Mouse (Mus musculus) lung, postnatal 4 days (tissue): ENCODE data around the gene Coq10b.
"Not testable (repeated sequence)": the region's sequence is repeated elsewhere in the genome, so short reads cannot be mapped to it uniquely, and the experiment has no call there.

Experiments
- DNase-seq, 2 experiments: peaks; one replicate each; pipeline ENCODE4 v3.0.0; 2021

The Coq10b gene

DNA sequence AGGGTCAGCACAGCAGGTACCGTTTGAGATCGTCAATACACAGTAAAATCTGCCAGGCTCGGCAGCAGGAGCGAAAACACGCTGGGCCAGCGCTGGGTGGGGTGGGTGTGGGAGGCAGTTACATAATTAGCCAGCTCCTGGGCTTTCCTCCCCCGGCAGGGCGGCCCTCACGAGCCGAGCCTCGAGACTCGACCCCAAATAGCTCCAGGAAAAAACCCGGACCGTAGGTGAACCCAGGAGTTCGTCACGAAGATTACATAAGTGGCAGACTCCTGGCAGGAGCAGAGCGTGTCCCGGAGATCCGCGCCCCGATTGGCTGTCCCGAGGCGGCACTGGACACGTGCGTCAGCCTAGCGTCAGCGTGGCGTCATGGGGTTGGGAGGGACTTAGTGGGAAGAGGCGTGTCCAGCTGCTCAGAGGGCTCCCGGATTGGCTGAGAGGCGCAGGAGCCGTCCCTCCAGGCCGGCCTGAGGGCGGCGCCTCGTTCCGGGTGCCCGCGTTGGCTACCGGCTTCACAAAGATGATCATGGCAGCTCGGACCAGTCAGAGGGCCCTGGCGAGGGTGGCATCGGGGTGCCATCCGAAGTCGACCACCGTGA, at the start of gene Coq10b:
TSS of gene Coq10b (plus strand) at position 416 of the 599 bp plus-strand sequence.
- DNase-seq: peak; percentile 99

DNA sequence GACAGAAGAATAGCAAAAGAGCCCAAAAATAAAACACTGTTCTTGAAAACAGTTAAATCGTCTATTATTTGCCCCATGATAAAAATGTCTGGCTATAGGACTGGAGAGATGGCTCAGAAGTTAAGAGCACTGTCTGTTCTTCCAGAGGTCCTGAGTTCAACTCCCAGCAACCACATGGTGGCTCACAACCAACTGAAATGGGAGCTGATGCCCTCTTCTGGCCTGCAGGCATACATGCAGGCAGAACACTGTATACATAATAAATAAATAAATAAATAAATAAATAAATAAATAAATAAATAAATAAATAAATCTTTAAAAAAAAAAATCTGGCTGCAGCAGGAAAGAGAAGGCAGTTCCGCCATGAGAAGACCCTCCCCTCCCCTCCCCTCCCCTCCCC, 44.3 kb upstream of the Coq10b start:
- DNase-seq: not testable (repeated sequence)

DNA sequence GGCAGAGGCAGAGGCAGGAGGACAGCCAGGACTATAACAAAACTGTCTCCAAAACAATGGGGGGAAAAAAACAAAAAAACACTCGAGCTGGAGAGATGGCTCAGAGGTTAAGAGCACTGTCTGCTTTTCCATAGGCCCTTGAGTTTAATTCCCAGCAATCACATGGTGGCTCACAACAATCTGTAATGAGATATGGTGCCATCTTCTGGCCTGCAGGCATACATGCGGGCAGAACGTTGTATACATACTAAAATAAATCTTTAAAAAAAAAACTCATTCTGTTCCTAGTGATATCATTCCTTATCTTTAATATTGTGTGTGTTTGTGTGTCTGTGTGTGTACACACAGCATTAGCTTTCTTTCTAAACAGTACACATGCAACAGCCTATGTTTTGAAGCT, 40.1 kb upstream of the Coq10b start:
- no peak for DNase-seq

DNA sequence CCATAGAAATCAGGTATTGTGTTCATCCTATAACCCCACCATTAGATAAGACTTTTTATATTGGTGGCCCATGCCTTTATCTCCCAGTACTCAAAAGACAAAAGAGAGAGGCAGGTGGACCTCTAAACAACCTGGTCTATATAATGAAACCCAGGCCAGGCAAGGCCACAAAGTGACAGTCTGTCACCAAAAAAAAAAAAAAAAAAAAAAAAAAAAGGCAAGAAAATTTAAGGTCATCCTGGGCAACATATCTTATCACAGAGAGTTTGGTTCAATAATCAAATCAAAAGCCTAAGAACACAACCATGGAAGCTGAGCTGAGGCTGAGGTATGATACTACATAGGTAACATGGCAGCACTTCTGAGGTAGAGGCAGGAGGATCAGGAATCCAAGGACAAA, 30.7 kb upstream of the Coq10b start:
- no peak for DNase-seq

DNA sequence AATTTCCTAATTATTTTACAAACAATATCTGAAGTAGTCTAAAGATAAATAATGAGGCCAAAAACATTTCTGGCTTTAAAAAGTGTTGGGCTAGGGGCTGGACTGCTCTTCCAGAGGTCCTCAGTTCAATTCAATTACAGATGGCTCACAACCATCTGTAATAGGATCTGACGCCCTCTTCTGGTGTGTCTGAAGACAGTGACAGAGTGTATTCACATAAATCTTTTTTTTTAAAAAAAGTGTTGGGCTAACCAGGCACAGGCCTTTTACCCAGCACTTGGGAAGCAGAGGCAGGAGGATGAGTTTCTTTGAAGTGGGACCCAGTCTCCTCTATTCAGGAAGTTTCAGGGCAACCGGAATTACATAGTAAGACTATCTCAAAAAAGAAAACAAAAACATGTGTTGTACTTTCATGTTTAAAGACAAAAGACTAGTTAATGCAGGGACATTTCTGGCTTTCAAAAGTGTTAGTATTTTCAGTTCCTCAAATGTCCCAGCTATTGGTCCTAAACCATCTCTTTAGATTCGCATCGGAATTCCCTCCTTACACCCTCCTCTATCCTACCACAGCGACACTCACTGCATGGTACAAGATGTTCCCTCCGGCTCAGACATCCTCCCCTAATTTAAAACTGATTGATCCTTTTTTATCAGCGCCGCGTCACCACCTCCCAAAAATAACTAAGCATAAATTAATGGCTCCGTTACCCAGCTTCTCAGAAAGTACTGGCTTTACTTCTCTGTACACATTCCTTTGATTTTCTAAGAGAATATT, 26.7 kb upstream of the Coq10b start:
- DNase-seq: no peak

DNA sequence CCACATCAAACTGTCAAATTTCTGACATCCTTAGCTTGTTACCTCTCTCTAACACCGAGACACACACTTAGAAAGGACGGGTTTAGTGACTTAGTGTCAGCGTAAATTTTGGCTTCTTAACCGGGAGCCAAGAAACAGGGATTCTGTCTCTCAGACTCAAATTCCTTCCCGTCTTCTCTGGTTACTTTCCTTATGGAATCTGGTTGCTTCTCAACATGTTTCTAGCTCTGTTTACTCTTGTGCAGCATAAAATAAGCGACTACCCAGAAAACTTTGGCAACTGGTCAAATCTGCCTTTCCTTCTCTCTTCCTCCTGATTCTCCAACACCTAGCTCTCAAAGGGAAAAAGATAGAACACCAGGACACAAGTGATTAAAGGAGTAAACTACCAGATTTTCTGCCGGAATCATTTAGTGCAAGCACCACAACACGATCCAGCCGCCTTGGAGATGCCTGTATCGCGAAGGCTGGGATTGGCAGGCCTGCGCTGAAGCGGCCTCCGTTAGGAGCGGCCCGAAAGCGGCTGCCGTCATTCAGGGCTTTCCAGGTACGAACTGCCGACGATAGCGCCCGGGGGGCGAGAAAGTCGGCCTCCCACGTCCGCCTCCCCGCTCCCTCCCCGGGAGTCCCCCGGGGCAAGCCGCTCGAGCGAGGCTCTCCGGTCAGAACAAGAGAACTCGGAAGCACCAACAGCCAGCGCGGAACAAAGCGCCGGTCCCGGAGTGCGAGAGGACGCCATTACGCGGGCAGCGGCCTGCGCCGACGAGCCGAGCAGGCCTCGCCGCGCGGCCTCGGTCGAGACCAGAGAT, 25.9 kb upstream of the Coq10b start:
- no peak for DNase-seq

DNA sequence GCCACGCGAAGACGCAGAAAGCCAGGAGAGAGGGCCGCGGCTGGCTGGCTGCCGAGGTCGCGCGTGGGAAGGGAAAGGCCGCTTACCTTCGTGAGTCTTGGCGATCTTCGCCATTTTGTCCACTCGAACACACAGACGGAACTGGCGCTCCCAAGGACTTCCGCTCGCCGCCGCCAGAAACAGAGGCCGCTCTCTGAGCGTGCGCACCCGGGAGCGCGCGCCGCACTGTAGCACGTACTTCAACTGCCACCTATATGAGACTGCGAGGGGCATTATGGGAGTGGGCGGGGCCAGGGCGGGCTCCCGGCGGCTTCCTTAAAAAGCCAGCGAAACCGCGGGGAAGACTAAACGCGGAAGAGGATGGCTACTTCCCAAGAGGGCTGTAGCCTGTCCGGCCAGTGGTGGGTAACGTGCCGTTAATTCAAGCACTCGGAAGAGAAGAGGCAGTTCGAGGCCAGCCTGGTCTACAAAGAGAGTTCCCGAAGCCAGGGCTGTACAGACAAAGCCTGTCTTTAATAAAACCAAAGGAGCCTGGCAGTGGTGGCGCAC, 25.2 kb upstream of the Coq10b start, which contains the start of gene Sf3b1:
TSS of gene Sf3b1 (minus strand) at position 229 of the 549 bp plus-strand sequence.
- DNase-seq: peak; percentile 97 to 99

DNA sequence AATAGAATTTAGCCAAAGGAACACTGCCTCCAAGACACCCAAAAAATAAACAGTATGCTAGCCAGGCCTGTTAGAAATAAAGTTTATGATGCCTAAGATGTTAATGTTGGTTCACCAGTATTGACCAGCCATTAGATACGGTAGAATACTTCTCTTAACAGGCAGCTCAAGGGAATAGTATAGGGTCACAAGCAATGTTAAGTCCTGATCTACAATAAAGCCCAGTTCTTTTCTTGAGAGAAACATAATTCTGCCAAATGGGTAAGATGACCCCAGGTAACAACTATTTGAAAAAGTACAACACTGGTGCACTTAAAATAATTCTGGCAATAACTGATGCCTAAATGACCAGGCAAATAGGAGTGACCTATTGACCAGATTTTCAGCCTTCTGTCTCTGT, 24.6 kb upstream of the Coq10b start:
- DNase-seq: no peak

DNA sequence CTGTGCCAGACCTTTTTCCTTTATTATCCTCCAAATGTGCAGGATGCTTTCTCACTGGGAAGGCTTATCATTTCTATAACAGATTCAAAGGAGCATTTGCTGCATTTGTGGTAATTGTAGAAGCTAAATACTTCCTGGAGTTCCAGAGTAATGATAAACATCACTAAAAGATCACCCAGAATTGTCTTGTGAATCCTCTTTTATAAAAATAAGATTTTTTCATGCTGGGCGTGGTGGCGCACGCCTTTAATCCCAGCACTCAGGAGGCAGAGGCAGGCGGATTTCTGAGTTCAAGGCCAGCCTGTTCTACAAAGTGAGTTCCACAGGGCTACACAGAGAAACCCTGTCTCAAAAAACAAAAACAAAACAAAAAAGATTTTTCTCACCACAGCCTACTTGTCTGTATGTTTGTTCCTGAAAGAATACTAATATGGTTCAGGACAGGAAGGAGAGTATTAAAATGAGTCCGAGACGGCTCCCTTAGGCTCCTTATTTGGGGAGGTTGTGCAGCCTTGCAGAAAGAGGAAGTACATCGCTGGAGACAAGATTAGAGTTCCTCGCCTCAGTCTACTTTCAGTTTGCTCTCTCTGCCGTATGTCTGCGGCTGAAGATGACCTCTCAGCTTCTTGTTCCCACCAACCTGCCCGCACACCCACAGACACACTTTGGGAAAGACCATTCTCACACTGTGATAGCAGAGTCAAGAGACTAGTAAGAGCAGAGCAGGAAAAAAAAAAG, 23.9 kb upstream of the Coq10b start:
- peak in 1 of 2 experiments; percentile 50 for DNase-seq

DNA sequence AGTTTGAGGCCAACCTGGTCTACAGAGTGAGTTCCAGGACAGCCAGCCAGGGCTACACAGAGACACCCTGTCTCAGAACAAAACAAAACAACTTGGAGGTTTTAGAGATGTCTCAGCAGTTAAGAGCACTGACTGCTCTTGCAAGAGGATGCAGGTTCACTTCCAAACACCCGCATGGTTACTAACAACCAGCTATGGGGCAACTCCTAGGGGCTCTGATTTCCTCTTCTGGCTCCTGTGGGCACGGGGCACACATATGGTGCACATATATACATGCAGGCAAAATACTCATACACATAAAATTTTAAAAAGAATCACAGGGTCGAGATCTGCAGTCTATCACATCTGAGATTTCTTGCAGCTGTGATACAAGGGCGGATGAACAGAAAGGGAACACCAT, 23.1 kb upstream of the Coq10b start:
- no peak for DNase-seq

DNA sequence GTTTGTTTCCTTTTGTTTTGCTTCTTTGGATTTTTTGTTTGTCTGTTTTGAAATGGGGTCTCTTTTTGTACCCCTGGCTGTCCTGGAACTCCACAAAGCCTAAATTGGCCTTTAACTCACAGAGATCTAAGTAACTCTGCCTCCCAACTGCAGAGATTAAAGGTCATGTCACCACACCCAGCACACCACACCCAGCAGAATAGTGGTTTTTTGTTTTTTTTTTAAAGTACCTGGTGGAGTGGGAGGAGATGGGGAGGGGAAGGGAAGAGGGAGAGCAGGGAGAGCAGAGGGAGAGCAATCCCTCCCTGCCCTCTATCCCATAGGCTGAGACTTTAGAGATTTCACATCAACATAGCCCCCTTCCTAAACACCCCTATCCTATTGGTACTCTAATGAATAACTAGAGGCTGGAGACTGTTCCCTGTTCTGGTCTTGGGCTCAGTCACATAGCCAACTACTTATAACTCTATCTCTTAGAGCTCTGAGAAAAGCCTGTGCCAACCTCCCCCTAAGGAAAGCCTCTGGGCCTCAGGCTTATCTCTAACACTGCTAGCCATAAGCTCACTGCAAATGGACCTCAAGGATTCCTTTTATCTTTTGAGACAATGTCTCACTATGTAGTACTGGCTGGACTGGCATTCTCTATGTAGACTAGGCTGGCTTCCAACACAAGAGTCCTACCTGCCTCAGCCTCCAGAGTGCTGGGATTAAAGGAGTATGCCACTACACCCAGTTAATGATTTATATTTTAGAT, 21.4 kb upstream of the Coq10b start:
- DNase-seq: no peak

DNA sequence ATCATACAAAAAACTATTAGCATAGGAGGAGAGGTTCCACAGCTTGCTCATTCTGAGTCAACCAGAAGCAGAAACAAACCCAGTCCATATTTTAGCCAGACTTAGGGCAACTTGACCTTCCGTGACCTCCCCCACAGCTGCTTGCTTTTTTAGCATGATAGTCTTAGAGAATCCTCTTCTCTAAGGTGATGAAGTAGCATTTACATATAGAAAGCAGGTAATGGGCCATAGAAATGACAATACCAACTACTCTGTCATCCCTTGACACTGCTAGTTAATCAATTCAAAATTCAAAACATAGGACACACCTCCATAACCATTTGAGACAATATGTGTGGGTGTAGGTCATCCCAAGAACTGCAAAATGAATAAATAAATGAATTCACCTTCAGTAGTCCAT, 12.6 kb upstream of the Coq10b start:
- DNase-seq: no peak

DNA sequence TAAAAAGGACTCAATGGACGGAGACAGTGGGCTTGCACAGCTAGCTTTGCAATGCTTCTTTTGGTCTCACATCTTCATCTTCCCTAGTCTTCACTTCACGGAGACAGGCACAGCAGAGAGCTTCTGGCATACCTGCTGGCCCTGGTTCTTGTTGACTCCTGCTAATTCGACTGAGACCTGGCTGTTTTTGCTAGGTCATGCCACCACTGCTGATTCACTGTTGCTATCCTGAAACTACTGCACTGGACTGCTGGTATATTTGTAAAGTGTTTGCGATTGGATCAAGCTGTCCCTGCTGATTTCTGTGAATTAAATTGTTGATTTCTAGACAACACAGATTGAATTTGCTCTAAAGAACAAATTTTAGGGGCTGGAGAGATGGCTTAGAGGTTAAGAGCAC, 10.9 kb upstream of the Coq10b start:
- no peak for DNase-seq

DNA sequence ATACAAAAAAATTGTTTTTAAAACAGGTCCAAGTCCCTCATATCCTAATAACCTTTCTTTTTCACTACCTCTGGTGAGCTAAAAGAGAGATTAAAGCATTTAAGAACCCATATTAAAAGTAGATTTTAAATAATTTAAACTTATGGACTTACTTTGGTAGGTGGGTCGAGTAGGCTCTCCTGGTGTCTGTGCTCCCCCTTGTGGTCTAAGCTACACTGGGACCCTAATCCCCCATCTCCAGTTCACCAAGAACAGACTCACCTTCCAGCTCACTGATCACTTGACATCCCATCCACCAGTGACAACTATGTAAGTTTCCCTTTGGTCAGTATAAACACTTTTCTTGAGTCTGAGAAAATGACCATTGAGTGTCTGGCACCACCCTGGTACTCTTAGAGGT, 10.3 kb upstream of the Coq10b start:
- DNase-seq: no peak

DNA sequence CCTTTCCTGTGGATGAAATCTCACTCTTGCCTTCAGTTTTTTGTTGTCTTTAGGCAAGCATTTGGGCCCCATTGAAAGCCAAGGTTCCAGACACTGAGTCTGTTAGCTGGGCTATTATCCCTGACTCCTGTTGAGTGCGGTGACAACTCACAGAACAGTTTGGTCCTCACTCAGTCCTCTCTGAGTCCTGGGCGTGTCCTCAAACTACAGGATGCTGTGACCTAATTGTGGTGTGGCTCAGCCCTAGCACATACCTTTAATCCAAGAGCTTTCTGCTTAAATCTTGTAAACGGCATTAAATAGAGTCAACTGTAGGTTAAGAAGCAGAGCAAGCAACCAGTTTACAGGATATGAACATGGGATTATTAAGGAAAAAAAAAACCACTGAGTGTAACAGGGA, 9.4 kb upstream of the Coq10b start:
- DNase-seq: no peak

DNA sequence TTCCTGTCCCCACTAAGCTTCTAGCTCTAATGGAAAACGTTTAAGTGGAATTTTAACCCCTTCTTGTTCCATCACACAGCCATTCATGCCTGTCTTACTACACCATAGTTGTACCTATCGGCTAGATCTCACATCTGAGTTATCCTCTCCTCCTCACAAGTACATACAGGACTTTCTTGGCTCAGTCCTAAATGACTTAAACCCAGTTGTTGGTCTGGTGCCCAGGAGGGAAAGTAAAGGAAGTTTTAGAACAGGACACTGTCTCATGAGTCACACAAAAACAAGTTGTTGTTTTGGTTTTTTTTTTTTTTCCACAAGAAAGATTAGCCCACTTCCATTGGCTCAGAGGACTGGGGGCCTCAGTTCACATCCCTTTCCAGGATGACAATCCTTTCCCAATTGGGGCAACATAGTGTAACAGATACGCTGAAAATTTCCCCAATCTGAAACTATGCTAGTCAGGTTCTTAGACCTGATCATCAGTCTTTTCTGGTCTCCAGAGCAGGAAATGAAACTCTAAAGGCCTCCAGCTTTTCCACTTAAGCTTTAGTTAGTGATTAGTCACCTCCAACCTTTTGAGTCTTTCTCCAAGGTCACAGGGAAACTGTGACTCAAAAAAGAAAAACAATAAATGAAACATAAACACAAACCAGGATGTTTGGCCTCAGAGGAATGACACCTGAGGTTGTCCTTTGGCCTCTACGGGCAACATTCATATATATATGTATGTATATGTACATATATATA, 3.6 kb upstream of the Coq10b start:
- DNase-seq: no peak

DNA sequence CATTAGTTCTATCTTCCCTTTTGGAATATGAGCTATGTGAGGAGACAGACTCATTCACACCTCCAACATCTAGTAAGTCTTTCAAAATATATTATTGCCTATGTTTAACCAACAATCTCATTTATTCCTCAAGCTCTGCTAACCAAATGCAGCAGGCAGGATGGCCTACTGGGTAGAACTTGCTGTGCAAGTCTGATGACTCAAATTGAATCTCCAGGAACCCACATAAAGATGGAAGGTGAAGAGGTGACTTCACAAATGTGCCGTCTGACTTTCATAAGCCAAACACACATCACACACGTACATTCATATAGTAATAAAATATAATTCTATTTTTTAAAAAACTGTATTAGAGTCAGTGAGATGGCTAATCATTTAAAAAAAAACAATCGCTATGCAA, 899 bp upstream of the Coq10b start:
- no peak for DNase-seq

DNA sequence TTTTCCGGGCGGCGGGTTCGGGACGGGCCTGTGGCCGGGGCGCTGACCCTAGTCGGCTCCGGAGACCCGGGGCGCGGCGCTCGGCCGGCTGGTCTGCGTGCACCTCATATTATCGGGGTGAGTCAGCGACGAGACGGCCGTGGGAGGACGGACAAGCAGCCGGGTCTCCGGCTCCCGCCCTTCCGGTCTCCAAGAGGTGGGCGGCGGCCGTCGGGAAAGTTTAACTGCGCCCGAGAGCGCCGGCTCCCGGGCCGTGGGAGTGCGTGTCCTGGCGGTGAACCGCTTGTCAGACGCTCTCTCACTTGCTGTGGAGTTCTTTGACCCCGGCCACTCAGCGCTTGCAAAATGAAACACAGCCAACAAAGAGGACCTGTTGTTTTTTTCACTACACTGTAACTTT, 435 bp downstream of the Coq10b start:
- DNase-seq: peak; percentile 88 to 90

DNA sequence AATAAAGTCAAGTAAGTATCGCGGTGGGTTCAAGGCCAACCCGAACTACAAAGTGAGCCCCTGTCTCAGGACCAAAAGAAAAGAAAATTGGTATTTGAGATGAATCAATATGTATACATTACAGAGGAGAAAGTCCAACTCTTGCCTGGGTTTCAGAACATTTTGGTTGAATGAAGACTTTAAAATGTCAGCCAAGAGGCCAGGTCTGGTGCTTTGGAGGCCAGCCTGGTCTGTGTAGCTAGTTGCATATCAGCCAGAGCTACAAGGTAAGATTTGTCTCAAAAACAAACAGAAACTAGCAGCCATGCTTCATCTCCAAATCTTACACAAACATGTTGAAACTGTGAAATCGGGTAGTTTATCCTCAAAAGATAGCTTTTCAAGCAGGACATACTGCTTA, 1.0 kb downstream of the Coq10b start:
- no peak for DNase-seq

DNA sequence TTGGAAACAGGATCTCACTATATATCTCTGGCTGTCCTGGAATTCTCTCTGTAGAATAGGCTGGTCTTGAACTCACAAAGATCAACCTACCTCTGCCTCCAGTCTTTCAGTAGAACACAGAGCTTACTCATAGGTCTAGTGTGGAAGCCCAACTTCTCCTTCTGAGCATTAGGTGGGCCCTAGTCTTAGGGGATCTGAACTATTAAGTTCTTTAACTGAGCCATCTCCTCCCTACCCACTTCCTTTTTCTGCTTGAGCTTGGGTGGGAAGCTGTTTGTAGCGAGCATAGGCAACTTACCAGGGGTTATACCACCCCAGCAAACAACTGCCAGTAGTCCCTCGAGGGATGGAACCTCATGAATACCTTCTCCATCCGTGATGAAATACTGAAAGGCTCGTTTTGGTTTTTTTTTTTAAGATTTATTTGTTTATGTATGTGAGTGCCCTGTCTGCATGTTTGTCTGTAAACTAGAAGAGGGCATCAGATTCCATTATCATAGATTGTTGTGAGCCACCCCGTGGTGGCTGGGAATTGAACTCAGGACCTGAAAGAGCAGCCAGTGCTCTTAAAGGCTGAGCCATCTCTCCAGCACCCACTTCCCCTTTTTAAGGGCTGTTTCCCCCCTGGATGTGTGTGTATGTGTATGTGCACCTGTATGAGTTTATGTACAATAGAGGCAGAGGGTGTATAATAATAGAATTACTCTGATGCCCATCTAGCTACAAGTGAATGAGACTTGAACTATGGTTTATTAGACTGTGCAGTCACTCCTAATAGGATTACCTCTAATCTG, 2.9 kb downstream of the Coq10b start:
- no peak for DNase-seq
